Mouse (Mus musculus): ENCODE measurements around the gene Grem1. TPM values are rescaled to one million over a fixed set of nuclear protein-coding genes. Genes with fewer than 3 reads are reported as not detected.
A peak's percentile ranks its signal among the peaks of the same experiment; 100 is the strongest.

Gene Grem1
- total RNA-seq, 2 experiments from 2014 or later, result not detected

DNA sequence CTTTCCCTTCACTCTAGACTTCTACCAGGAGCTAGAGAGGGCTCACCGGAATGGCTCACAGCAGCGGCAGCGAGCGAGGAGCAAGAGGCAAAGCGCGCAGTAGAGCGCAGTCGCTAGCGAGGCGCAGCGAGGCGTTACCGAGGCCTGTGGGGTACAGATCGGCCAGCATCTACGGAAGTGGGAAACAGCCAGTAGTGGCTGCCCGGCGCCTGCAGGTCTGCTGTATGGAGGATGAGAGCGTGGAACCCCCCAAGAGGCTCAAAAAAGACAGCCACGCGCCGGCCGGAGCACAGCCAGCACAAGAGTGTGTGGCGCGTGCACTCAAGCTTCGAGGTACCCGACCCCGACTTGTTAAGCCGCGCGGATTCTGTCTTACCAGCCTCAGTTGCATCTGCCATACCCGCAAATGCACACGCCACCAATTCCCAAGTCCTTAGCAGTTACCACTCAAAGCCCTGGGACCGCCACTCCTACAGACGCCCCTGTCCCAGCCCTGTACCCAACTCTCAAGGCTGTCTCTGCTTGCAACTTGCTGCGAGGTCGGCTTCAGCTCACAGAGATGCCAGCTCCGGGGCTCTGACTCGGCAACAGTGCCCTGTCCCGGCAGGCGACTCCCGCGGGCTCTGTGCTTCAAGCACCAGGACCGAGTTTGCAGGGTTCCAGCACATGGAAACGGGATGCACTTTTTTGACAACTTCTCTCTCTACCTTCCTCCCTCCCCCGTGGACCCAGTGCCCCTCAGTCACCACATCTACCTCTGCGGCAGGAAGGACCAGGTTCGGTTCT, 728 bp downstream of the Grem1 start:
- ATAC-seq (replicated peaks; ENCODE audit: poor library complexity), result peak; percentile 42; the same call in 1 of the 2 replicates

DNA sequence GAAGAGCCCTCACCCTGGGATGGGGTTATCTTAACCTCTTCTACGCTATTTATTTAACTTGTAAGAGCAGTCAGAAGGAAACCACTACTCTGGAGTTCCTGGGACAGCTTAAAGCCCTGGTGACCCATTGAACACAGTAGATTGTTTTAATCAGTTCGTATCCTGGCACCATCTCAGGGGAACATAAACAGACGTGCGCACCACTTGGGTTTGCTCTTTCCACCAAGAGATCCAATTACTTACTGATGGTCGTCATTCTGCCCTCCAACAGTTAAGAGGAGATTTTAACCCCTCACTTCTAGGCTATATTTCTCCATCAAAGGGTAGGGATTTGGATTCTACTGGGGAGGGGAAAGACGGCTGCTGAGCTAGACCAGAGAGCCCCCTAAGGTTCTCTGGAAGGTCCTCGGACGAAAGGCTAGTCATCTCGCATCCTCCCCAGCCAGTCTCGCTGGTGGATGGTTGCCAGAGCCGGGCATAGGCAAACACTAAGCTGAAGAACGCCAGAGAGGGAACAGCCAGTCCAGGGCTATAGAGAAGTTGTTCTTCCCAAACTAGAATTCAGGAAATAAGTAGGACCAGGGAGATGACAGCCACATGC, 1.4 kb downstream of the Grem1 start:
- ATAC-seq (replicated peaks; ENCODE audit: poor library complexity), result no peak

DNA sequence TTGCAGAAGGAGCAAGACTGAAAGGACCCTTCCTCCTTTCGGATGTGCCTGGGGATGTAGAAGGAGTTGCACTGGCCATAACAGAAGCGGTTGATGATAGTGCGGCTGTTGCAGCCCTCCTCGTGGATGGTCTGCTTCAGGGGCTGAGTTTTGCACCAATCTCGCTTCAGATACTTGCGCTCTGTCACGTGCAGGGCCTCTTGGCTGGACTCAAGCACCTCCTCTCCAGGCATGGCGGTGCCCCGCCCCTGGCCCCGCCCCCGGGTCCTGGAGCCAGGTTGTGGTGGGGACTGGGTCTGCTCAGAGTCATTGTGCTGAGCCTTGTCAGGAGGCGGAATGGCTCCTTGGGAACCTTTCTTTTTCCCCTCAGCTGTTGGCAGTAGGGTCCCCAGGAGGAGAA, 8.7 kb downstream of the Grem1 start:
- no peak for ATAC-seq (replicated peaks; ENCODE audit: poor library complexity)

DNA sequence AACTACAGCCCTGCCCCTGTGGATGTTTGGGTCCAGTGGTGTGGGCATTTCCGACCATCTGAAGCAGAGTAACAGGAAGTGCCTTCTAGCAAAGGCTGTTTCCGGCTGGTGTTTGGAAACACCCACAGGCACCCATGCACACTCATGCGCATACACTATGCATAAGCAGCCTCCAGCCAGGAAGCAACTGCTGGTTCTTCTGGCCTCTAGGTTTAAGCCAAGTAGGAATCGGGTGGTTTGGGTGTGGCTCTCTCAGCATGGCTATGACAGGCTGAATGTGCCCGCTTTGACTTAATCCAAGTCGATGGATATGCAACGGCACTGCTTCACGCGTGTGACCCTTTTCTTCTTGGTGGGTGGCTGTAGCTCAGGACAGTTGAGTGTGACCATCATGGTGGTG, 9.1 kb downstream of the Grem1 start:
- ATAC-seq (replicated peaks; ENCODE audit: poor library complexity), result no peak; the same call in 1 of the 2 replicates

DNA sequence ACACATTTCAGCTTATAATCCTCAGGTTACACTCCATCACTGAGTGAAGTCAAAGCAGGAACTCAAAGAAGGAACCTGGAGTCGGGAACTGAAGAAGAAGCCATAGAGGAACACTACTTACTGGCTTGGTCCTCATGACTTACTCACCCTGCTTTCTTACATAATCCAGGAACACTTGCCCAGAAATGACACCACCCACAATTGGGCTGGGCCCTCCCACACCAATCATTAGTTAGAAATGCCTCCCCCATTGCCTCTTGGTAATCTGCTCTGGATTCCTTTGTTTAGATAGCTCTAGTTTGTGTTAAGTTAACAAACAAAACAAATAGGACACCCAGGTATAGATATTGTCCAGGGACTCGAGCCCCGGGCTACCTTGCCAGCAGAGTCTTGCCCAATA, 29.9 kb downstream of the Grem1 start:
- no peak for ATAC-seq (replicated peaks; ENCODE audit: poor library complexity)

DNA sequence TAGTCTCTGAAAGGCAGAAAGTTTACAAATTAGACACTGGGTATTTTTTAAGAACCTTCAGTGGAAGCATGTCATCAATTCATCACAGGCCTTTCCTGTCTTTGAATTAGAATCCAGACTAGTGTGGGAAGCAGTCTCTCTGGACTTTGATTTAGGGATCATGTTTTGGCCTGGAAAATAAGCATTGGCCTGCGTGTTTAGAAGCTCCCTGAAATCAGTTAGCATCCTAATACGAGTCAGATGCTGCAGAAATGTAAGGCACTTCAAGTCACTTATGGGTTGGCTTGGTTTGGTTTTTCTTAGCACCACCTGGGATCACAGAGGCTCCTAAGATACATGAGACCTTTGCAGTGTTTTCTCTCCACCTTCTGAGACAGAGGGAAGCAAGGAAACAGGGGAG, 43.6 kb downstream of the Grem1 start:
- no peak for ATAC-seq (replicated peaks; ENCODE audit: poor library complexity)

DNA sequence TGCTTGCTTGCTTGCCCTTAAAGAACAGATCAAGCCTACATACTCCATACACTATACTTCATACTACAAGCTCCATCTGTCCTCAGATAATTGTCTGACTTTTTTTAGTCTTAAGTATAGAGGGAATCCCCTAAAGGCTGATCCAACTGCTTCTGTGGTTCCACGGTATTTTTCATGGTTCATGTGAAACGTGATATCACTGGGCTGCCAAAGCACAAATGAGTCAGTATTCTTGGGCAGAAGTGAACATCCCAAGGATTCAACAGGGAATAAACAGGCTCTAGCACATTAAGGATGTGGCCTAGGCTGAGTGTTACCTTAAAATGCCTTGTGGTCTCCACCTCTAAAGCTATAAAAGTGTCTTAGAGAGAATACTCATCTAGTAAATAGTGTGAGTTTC, 45.0 kb downstream of the Grem1 start:
- no peak for ATAC-seq (replicated peaks; ENCODE audit: poor library complexity)

DNA sequence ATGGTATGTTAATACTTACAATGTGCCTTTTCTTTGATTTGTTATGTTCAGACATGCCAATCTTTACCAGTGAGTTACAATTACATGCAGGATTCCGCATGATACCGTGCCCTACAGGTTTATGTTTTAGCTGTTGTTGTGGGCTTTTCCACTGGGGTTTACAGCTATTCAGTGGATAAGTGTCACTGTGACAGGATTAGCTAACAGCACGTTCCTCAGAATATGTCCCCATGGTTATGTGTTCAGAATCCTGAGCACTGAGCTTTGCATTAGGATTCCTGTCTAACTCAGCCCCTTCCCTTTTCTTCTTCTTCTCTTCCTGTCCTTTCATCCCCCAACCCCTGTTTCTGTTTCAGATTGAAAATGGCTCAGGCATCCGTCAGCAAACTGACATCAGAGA, 50.9 kb downstream of the Grem1 start:
- no peak for ATAC-seq (replicated peaks; ENCODE audit: poor library complexity)

DNA sequence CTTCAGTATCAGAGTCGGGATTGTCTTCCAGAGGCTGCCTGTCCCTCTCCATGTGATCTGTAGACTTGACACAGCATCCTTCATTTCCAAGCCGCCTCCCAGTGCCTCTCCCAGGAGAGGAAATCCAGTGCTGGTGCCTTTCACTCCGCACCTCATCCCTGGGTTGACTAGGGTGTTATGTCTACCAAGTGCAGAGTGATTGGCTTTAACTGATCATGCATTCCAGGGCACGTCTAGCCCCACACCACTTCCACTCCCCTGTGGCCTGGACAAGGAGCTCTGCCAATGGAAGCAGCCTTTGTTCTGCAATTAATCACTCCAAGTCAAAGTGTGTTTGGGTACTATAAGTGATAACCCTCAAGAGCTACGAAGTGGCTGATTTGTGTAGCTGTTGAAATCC, 56.9 kb downstream of the Grem1 start:
- no peak for ATAC-seq (replicated peaks; ENCODE audit: poor library complexity)

DNA sequence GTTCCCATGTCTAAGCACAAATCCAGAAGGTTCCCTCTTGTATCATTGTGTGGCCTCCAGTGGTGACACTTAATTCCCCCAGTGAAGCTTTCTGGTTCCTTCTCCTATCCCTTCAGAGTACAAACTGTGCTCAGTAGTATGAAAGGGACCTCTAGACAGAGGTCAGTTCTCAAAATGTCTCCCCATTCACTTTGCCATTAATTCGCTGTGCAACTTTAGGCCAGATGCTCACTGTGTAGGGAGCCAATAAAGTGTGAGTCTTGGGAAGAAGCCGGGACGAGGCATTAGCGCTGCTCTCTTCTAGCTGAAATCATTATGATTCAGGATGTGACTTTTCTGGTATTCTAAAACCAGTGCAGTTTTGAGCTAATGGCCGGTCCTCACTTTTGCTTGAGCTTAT, 61.8 kb downstream of the Grem1 start:
- no peak for ATAC-seq (replicated peaks; ENCODE audit: poor library complexity)

DNA sequence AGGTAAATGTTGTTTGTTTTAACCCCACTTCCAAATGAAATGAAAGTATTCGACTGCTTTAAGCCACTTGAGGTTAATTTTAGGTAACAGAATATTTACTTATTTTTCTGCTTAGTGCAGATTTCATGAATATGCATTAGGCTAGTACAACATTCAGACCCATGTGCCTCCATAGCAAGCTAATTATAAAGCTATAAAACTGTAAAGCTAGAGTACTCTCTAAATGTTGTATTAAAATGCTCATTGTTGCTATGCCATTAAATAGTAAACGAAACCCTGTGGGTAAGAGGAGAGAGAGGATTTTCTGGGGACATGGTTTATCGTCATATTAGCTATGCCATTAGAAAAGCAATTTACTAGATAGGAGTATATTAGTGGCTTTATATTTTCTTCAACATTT, 62.2 kb downstream of the Grem1 start:
- ATAC-seq (replicated peaks; ENCODE audit: poor library complexity), result no peak

Other genes starting within 250 kb of the Grem1 start
- gene Scg5, start 70.5 kb upstream of the Grem1 start, total RNA-seq (2015), result 1.0 and 1.2 TPM in 2 replicates
- 1.2 TPM in 1 of 2 replicates, not detected in the other for gene Scg5, start 70.5 kb upstream of the Grem1 start, total RNA-seq (2017)
- 42.4 and 43.0 TPM in 2 replicates for gene Arhgap11a, start 90.0 kb upstream of the Grem1 start, total RNA-seq (2015)
- 35.9 and 50.3 TPM in 2 replicates for gene Arhgap11a, start 90.0 kb upstream of the Grem1 start, total RNA-seq (2017)

Data from megakaryocyte progenitor cell, adult 5-6 weeks (primary cell).